Mouse (Mus musculus) left cerebral cortex, adult 18-20 months (tissue): ENCODE results near the gene Gm13030. TPM values are rescaled to one million over a fixed set of nuclear protein-coding genes. Genes with fewer than 3 reads are reported as not detected.

ENCODE experiments used
- total RNA-seq, 2 experiments: library from RNA; stranded (reverse); gene quantifications; 2 replicates each; pipeline ENCODE4 v1.2.3; 2021

Gene Gm13030
- total RNA-seq, 2 experiments from 2014 or later = not detected

Other genes with a start within 250 kb of the Gm13030 start
- 1 to 10 TPM; 4.2 to 4.6 TPM for gene Vwa5b1, start 238.1 kb downstream of the Gm13030 start, total RNA-seq
- gene Pla2g2c, start 149.2 kb downstream of the Gm13030 start, total RNA-seq = under 1 TPM in 1 of 2 experiments, not detected in 1; 0.35 TPM
- 1 to 10 TPM in 1 of 2 experiments, under 1 TPM in 1; 0.56 to 1.2 TPM for gene Ubxn10, start 136.8 kb downstream of the Gm13030 start, total RNA-seq
- under 1 TPM in 1 of 2 experiments, not detected in 1; 0.14 TPM for gene Pla2g2f, start 116.3 kb downstream of the Gm13030 start, total RNA-seq
- gene Pla2g2d, start 98.2 kb downstream of the Gm13030 start, total RNA-seq = under 1 TPM; 0.47 to 0.77 TPM
- gene Pla2g5, start 10.5 kb downstream of the Gm13030 start, total RNA-seq = 1 to 10 TPM; 3.6 to 3.9 TPM
- not detected for gene Pla2g2e, start 4.0 kb upstream of the Gm13030 start, total RNA-seq
- 10 to 100 TPM; 14.8 to 17.1 TPM for gene Otud3, start 40.0 kb upstream of the Gm13030 start, total RNA-seq
- not detected for gene Rnf186, start 93.1 kb upstream of the Gm13030 start, total RNA-seq
- 1 to 10 TPM; 2.1 to 2.3 TPM for gene Tmco4, start 98.9 kb upstream of the Gm13030 start, total RNA-seq
- 1 to 10 TPM; 5.7 to 7.6 TPM for gene Htr6, start 201.6 kb upstream of the Gm13030 start, total RNA-seq
- gene Nbl1, start 219.0 kb upstream of the Gm13030 start, total RNA-seq = 10 to 100 TPM; 62.6 to 66.6 TPM